Mouse (Mus musculus) layer of hippocampus, adult 9-11 months (tissue): ENCODE measurements at regions not wholly inside any gene's neighbourhood (a gene's known extent, or its start where the extent isn't known, plus 50 kb on each side); places are given as distances from the start of the nearest gene placed in this dataset.

Experiments used
- DNase-seq: peaks from one replicate; pipeline ENCODE4 v3.0.0; 2022

- DNase-seq, result no peak
Observed at GRCm38 (mm10) chr6:51122941-51123340, 309.5 kb upstream of the Nfe2l3 start.

- no peak for DNase-seq
Observed at GRCm38 (mm10) chr6:51127851-51128250, 304.6 kb upstream of the Nfe2l3 start.

DNA sequence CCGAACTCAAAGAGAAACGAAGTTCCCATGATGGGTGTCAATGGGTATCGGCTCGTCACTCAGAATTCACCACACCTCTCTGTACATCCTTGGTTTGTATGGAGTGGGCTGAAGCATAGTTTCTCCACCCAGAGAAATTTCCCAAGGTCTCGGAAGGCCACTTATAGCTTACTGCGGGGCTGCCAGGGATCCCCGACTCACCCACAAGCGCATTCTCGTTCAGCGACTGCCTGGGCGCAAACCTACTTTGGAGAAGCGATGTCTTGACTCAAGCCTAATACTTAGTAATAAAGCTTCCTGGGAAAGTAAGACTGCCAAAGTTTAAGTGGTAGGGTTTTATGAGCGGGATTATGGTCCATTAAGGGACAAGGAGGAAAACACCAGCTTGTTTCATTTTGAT lies 303.4 kb upstream of the Nfe2l3 start:
- no peak for DNase-seq

DNA sequence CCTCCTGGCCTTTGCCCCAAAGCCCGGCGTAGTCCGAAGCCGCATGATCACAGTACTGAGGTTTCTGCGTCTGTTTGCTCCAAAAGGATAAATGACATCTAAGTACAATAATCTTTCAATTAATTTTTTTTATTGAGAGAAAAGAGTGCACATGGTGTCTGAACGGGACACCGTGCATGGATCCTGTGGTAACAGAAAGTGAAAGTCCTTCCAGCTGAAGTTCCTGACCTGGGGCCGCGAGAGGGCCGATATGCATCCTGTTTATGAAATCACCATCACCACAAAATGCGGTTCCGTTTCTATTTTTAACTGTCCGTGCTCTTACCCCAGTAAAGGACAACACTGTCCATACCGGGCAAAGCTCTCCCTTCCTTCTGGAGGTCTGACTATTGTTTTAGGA lies 302.9 kb upstream of the Nfe2l3 start:
- DNase-seq, result no peak

DNA sequence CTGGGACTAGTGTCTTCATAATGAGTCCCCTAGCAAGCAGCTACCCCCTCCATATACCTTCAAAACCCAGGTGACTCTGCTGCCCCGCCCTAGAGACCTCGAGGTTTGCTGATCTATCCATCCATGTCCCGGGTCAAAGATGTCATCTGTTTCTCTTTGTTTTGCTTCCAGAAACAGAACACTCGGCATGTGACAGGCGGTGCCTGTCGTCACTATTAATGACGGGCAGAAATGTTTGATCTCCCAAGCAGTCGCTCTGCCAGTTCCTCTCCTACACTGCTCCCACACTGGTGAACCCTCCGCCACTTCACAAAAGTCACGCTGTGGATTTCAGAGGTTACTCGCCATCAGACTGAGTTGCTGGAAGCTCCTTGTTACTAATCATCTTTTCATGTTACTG lies 287.7 kb upstream of the Nfe2l3 start:
- DNase-seq, result no peak

- DNase-seq, result no peak
Observed at GRCm38 (mm10) chr6:51145863-51146262, 286.6 kb upstream of the Nfe2l3 start.

GRCm38 (mm10) chr6:51148821-51149220 lies 283.6 kb upstream of the Nfe2l3 start:
- no peak for DNase-seq

- DNase-seq, result no peak
Observed at GRCm38 (mm10) chr6:51150066-51150465, 282.4 kb upstream of the Nfe2l3 start.

- DNase-seq, result no peak
Observed at GRCm38 (mm10) chr6:51150486-51150885, 282.0 kb upstream of the Nfe2l3 start.

GRCm38 (mm10) chr6:51150916-51151315 lies 281.6 kb upstream of the Nfe2l3 start:
- DNase-seq, result no peak

DNA sequence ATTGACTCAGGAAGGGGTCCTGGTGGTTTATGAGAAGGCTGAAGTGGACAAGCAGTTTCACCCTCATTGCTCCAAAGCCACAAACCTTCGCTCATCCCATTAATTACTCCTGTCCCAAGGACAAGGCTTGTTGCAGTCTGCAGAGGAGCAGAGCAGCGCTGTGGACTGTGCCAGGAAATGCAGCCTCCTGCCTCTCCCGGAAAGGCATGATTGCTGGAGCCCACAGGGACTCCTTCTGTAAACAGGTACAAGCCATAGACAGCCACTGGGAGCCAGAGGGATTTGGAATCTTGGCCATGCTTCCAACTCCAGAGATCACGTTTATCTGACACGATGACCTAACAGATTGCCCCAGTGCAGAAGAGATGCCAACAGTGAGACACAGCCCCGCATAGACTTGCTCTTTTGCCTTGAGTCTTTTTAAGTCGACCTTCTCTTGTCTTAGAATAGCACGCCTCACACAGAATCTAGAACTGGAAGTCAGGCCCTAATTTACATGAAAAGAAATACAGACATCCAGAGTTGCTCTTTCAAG lies 275.6 kb upstream of the Nfe2l3 start:
- DNase-seq, result no peak

DNA sequence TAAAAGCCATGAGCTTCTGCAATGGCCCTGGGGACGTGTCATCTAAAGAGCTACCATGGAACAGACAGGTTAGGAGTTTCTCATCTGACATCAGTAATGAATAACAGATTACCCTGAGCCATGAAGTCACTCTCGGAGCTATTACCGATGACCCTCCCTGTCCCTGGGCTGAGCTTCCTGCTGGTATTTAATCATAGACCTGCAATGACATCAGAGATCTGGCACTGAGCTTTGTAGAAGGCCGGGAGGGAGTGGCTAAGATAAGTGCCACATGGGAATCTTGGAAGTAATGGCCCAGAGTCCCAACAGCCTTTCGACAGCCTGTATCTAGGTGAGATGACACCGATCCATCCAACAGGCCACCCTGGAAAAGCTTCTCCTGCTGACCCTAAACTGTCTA lies 271.3 kb upstream of the Nfe2l3 start:
- DNase-seq, result no peak

- DNase-seq, result no peak
Observed at GRCm38 (mm10) chr6:51162208-51163082, 270.0 kb upstream of the Nfe2l3 start.

- DNase-seq, result no peak
Observed at GRCm38 (mm10) chr6:51163266-51163665, 269.2 kb upstream of the Nfe2l3 start.

DNA sequence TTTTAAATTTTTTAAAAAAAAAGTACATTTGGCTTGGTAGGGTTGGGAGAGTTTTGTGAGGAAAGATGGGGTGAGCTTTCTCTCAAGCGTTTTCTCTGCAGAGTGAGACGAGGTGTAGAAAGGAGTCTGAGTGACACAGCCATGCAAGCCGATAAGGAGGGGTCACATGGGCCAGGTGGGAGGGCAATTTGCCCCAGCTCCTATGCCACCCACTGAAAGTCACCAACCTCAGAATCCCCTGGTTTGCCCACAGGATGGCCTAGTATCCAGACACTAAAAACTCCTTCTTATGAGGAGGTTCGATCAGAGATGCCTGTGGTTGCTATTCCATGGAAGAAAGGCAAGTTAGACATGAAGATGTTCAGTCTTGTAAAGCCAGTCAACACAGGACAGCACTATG lies 268.6 kb upstream of the Nfe2l3 start:
- DNase-seq, result no peak

DNA sequence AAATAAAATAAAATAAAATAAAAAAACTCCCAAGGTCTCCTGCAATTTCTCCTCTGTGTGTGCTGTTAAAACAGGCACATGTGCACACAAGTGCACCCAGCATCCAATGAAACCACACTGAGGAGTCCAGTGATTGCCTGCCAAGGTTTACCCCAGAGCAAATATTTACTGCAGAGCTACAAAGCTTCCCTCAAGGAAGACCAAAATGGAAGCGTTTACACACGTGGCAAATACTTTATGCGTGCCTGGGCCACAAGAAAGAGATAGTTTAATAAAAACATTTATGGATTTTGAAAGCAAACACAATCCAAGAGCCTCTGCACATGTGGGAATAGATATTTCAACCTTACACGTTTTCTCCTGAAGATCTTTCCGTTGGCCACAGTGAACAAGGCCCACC lies 265.4 kb upstream of the Nfe2l3 start:
- no peak for DNase-seq

- peak; percentile 51 for DNase-seq
Observed at GRCm38 (mm10) chr6:51168048-51168447, 264.4 kb upstream of the Nfe2l3 start.

- no peak for DNase-seq
Observed at GRCm38 (mm10) chr6:51168775-51169695, 263.4 kb upstream of the Nfe2l3 start.

GRCm38 (mm10) chr6:51169971-51170411 lies 262.5 kb upstream of the Nfe2l3 start:
- DNase-seq, result no peak

- DNase-seq, result no peak
Observed at GRCm38 (mm10) chr6:51170414-51170813, 262.1 kb upstream of the Nfe2l3 start.

- DNase-seq, result peak; percentile 34
Observed at GRCm38 (mm10) chr6:51170871-51171270, 261.6 kb upstream of the Nfe2l3 start.

DNA sequence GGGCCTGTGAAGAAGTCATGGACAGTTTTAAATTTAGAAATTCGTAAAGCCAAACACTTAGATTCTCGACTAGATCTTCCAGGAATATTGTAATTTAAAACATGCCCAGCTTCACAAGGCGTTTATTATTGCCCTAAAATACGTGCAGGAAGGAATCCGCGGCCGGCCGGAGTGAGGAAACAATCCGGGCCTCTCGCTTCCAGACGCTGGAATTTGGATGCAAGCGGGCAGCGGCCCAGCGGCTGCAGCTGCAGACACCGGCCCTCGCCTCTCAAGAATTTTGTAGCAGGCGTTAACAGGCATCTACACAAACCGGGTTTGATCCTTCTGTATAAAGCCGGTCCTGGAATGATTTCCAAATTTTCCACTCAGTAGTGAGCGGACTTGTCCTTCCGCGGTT lies 260.7 kb upstream of the Nfe2l3 start:
- no peak for DNase-seq

DNA sequence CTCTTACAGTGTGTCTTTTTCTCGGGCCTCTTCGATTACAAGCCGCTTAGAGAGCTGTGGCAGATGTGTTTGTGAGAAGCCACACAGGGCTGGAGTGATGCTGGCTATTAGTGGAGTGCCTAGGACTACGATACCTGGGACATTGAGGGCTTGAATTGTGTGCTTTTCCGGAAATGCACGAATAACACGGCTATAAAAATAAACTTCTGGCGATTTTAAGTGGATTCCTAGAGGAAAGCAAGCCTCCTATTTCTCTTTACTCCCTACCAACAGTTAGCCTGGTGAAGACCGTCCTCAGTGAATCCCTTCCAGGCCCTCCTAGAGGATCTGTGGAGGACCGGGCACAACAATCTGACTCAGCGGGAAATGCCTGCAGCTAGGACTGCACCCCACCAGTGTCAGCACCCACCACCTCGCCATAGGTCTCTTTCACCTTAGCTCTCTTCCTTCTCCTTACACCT lies 260.1 kb upstream of the Nfe2l3 start:
- DNase-seq, result no peak
